Mouse (Mus musculus) ES-E14 (cell line): ENCODE measurements at regions not wholly inside any gene's neighbourhood (a gene's known extent, or its start where the extent isn't known, plus 50 kb on each side); places are given as distances from the start of the nearest gene placed in this dataset.

Experiments
- DNase-seq: peaks from one replicate; pipeline ENCODE4 v3.0.0-alpha.2; 2013; ENCODE audit warnings: low read depth, low spot score
- H3K27ac ChIP-seq: 2 replicates; pipeline ENCODE4 v1.5.1; 2012; ENCODE audit warnings: low read depth, mild to moderate bottlenecking, low read length, moderate library complexity, mixed read lengths; ENCODE audit not compliant: poor library complexity, insufficient read depth, severe bottlenecking
- H3K36me3 ChIP-seq: 2 replicates; pipeline ENCODE4 v1.6.1; 2012; ENCODE audit warnings: mild to moderate bottlenecking, low read length, moderate library complexity, mixed read lengths; ENCODE audit not compliant: control insufficient read depth, poor library complexity, insufficient read depth, severe bottlenecking
- H3K4me1 ChIP-seq, 2 experiments: fragments of 150-350 bp in 1 of 2; sonication (generic) in 1 of 2; 2 replicates each; pipeline ENCODE4 v1.6.1; 2012; ENCODE audit warnings: low read length in 2 of 2, mild to moderate bottlenecking in 1 of 2, mixed read lengths in 1 of 2; ENCODE audit not compliant: control insufficient read depth in 2 of 2, insufficient read depth in 2 of 2, poor library complexity in 1 of 2
- H3K4me3 ChIP-seq, 2 experiments: fragments of 150-350 bp in 1 of 2; sonication (generic) in 1 of 2; 2 replicates each; pipeline ENCODE4 v1.5.1; 2012; ENCODE audit warnings: low read length in 2 of 2, low read depth in 1 of 2, mild to moderate bottlenecking in 1 of 2, mixed read lengths in 1 of 2; ENCODE audit not compliant: insufficient read depth in 1 of 2, poor library complexity in 1 of 2, severe bottlenecking in 1 of 2
- H3K9ac ChIP-seq: 2 replicates; pipeline ENCODE4 v1.6.1; 2012; ENCODE audit warnings: low read depth, mild to moderate bottlenecking, low read length, mixed read lengths; ENCODE audit not compliant: poor library complexity, insufficient read depth, severe bottlenecking
- H3K9me3 ChIP-seq: fragments of 150-350 bp; sonication (generic); 2 replicates; pipeline ENCODE4 v1.6.1; 2012; ENCODE audit warnings: low read depth, mild to moderate bottlenecking, low read length; ENCODE audit not compliant: control insufficient read depth, insufficient read depth
- CHD2 ChIP-seq: IDR thresholded peaks from 2 replicates; pipeline ENCODE4 v1.6.1; 2014; ENCODE audit warnings: mild to moderate bottlenecking, low read depth, low read length, inconsistent platforms
- HCFC1 ChIP-seq: IDR thresholded peaks from 2 replicates; pipeline ENCODE4 v1.6.1; 2012; ENCODE audit warnings: low read length, inconsistent platforms, borderline replicate concordance; ENCODE audit not compliant: insufficient read depth
- MAFK ChIP-seq: IDR thresholded peaks from 2 replicates; pipeline ENCODE4 v1.6.1; 2014; ENCODE audit warnings: mild to moderate bottlenecking, low read depth, low read length, inconsistent platforms; ENCODE audit not compliant: insufficient read depth
- ZC3H11A ChIP-seq: IDR thresholded peaks from 2 replicates; pipeline ENCODE4 v1.6.1; 2012; ENCODE audit warnings: low read depth, mild to moderate bottlenecking, inconsistent platforms, low read length, borderline replicate concordance
- ZNF384 ChIP-seq: IDR thresholded peaks from 2 replicates; pipeline ENCODE4 v1.6.1; 2012; ENCODE audit warnings: low read depth, low read length, inconsistent platforms
- in situ Hi-C, 2 experiments: fragments of 600-800 bp; cut with MboI; formaldehyde crosslinking; loops; one replicate each; pipeline ENCODE4 v1.15.1; 2025; ENCODE audit warnings: low sequenced_read_pairs in 2 of 2, inconsistent platforms in 1 of 2; ENCODE audit not compliant: unreplicated experiment in 2 of 2

- no peak for DNase-seq
These were observed 312.5 kb upstream of the Kdm8 start for GRCm38 (mm10) chr7:125131968-125132367.

GRCm38 (mm10) chr7:125138607-125139006 lies 305.9 kb upstream of the Kdm8 start:
- TF ChIP-seq ZNF384 (no peak), MAFK (no peak), HCFC1 (no peak), ZC3H11A (no peak), CHD2 (no peak)
- H3K9ac ChIP-seq, result no peak overlapping the region
- H3K9me3 ChIP-seq, result no peaks in the 10 kb centered on the region
- no peak overlapping the region for H3K4me3 ChIP-seq
- no peaks in the 10 kb centered on the region for H3K4me1 ChIP-seq
- no peaks in the 10 kb centered on the region for H3K36me3 ChIP-seq
- no peak for DNase-seq
- in situ Hi-C loops, result no loop called here
- H3K27ac ChIP-seq, result no peak overlapping the region

More at GRCm38 (mm10) chr7:125131968-125132367, 312.5 kb upstream of the Kdm8 start:
- Histone ChIP-seq H3K9ac (no peak overlapping the region), H3K9me3 (no peaks in the 10 kb centered on the region), H3K4me3 (no peak overlapping the region), H3K27ac (no peak overlapping the region), H3K36me3 (no peaks in the 10 kb centered on the region), H3K4me1 (no peaks in the 10 kb centered on the region)
- in situ Hi-C loops, result no loop called here
- TF ChIP-seq ZNF384 (no peak), CHD2 (no peak), MAFK (no peak), HCFC1 (no peak), ZC3H11A (no peak)

GRCm38 (mm10) chr7:125139196-125139595 lies 305.3 kb upstream of the Kdm8 start:
- Histone ChIP-seq H3K4me1 (no peaks in the 10 kb centered on the region), H3K27ac (no peak overlapping the region), H3K4me3 (no peak overlapping the region), H3K36me3 (no peaks in the 10 kb centered on the region), H3K9me3 (no peaks in the 10 kb centered on the region), H3K9ac (no peak overlapping the region)
- TF ChIP-seq CHD2 (no peak), ZNF384 (no peak), MAFK (no peak)
- DNase-seq, result no peak
- in situ Hi-C loops, result no loop called here

GRCm38 (mm10) chr7:125140854-125141253 lies 303.6 kb upstream of the Kdm8 start:
- in situ Hi-C loops, result no loop called here
- TF ChIP-seq ZC3H11A (no peak), MAFK (no peak), CHD2 (no peak), HCFC1 (no peak), ZNF384 (no peak)
- Histone ChIP-seq H3K36me3 (no peaks in the 10 kb centered on the region), H3K9me3 (no peaks in the 10 kb centered on the region), H3K4me3 (no peak overlapping the region), H3K4me1 (no peaks in the 10 kb centered on the region), H3K9ac (no peak overlapping the region), H3K27ac (no peak overlapping the region)
- DNase-seq, result no peak

GRCm38 (mm10) chr7:125141864-125142263 lies 302.6 kb upstream of the Kdm8 start:
- Histone ChIP-seq H3K4me1 (no peaks in the 10 kb centered on the region), H3K27ac (no peak overlapping the region), H3K9ac (no peak overlapping the region), H3K9me3 (no peaks in the 10 kb centered on the region), H3K36me3 (no peaks in the 10 kb centered on the region), H3K4me3 (no peak overlapping the region)
- TF ChIP-seq MAFK (no peak), CHD2 (no peak), ZNF384 (no peak), ZC3H11A (no peak), HCFC1 (no peak)
- in situ Hi-C loops, result no loop called here
- DNase-seq, result no peak
